Mouse (Mus musculus) heart, postnatal 10 days (tissue): ENCODE data around the gene Atp5g1. TPM values are rescaled to one million over a fixed set of nuclear protein-coding genes. Genes with fewer than 3 reads are reported as not detected.
A peak's percentile ranks its signal among the peaks of the same experiment; 100 is the strongest.
"Not testable (repeated sequence)": the region's sequence is repeated elsewhere in the genome, so short reads cannot be mapped to it uniquely, and the experiment has no call there.

Experiments used
- DNase-seq, 2 experiments: peaks; one replicate each; pipeline ENCODE4 v3.0.0; 2021
- intact Hi-C: fragments of 180-260 bp; cut with DNase I; formaldehyde crosslinking; loops from one replicate; pipeline ENCODE4 v1.15.1; 2025
- total RNA-seq, 2 experiments: library from RNA; stranded (reverse); gene quantifications; 2 replicates each; pipeline ENCODE4 v1.2.3; 2021

Atp5g1 gene
- 1,000 to 10,000 TPM; 2,962 to 2,967 TPM for total RNA-seq

DNA sequence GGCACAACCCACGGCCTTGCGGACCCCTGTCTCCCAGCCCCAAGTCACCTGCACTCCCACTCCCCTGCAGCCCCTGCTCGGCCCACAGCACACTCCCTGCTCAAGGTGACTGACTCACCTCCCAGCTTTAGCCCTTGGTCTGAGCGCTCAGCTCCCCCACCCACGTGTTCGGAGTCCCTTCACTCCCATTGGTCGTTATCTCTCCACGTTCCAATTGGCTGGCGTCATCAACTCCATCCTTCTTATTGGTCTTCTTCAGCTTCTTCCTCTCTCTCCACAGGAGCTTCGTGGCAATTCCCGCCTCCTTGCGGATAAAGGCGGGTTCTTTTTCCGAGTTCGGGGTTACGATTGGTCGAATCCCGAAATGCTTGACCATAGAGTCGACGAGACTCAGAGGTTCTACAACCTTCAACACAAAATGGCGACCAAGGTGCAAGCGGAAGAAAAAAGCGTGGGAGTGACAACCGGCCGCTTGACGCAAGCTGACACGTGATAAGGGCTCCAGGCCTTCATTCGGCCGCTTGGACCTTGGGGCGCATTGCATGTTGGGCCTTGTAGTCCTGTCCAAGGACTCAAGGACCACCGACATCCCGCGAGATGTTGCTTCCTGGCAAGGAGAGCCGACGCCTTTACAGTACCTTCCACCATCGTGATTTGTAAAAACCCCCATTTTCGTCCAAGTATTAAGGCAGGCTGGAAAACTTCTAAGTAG, at the start of gene Atp5g1:
Gene Atp5g1 (minus strand): TSS at position 162 of the 712 bp plus-strand sequence.
- intact Hi-C loops: no loop called here
- peak; percentile 99 to 100 for DNase-seq

DNA sequence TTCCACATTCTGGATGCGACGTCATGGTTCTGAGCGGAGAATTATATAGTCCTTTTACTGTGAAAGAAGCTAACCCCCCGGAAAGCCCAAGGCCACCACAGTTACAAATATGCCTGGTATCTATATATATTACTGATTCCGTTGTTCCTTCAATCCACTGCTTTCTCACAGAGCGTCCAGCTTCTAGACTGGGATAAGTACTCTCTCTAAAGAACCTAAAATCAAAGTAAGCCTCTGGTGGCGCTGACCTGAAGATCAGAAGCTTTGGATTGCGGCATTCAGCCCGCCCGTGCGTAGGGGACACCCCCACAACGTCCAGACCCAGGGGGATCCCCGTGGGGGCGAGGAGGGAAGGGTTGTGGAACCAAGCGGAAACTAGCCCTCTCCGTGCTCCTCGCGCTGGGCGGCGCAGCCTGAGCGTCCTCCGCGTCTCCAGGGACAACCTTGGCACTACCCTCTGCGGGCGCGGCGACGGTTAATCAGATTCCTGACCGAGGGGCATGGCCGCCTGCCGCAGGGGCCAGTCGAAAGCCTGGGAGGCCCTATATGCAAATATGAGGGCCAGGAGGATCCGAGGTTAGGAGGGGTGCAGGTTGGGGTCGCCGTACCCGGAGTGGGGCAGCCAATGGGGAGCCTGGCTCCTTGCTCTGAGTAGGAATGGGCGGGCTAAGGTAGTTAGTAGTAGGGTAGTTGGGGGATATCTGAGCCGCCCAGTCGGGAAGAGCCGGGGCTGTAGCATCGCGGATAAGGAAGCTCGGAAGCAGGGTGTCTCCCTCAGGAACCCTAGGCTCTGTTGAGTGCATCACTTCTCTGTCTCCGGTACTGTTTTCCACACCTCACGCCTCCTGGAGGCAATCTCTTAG, 48.8 kb upstream of the Atp5g1 start:
- intact Hi-C loops: loop anchor here (2.0 kb wide), 1 partner anchor 247 kb away; no protein-coding TSS in a partner anchor
- DNase-seq: peak; percentile 24 to 41

DNA sequence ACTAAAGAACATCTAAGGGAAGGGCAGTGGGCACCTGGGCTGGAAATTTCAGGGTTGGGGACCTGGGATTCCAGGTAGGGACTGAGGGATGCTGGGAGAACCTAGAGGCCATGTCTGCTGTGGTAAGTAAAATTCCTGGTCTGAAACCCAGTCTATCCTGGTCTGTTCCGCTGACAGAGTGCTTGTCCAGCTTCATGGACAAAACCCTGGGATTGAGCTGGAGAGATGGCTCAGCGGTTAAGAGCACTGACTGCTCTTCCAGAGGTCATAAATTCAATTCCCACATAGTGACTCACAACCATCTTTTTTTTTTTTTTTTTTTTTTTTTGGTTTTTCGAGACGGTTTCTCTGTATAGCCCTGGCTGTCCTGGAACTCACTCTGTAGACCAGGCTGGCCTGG, 47.3 kb upstream of the Atp5g1 start:
- intact Hi-C loops, DNase-seq: not testable (repeated sequence)

DNA sequence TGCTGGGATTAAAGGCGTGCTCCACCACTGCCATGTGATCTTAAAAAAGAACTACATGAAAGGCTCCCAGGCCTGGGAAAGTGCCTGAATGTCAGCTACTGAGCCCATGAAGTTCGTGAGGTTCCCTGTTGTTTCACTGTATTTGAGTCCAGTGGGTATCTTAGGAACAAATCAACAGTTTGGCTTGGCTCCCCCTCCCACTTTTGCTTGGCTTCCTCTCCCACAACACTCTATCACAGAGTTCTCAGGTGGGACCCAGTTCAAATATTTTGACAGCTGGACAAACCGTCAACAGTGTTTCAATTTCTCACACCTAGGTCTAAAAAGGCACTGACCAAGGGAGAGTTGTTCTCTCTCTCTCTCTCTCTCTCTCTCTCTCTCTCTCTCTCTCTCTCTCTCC, 43.9 kb upstream of the Atp5g1 start:
- DNase-seq: no peak
- intact Hi-C loops: no loop called here

GRCm38 (mm10) chr11:96116925-96117324, 41.5 kb upstream of the Atp5g1 start:
- DNase-seq, intact Hi-C loops: not testable (repeated sequence)

- intact Hi-C loops: no loop called here
- no peak for DNase-seq
Measured at GRCm38 (mm10) chr11:96116116-96116515, 40.6 kb upstream of the Atp5g1 start.

DNA sequence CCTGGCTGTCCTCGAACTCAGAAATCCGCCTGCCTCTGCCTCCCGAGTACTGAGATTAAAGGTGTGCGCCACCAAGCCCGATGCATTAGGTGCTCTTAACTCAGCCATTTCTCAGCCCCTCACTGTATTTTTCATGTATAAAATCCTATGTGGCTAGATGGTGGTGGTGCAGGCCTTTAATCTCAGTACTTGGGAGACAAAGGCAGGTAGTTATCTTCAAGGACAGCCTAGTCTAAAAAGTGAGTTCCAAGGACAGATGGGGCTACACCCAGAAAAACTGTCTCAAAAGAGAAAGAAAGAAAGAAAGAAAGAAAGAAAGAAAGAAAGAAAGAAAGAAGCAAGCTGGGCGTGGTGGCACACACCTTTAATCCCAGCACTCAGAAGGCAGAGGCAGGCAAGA, 39.9 kb upstream of the Atp5g1 start:
- intact Hi-C loops: no loop called here

DNA sequence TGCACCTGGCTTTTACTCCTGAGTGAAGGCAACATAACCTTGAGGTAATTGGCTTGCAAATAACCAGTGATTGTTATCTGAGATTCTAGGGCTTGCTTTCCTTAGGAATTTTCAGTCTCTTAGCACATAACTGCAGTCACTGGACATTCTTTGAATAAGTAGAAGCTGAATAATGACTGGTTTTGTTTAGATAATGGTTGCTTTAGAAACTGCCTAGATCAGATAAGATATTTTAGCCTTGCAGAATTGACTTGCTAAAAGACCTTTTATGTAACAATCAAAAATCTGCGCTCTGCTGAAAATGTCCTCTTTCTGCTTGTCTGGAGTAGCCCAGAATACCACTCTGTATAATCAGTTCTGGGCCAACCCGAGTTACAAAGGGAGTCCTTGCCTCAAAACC, 38.6 kb upstream of the Atp5g1 start:
- intact Hi-C loops: no loop called here
- no peak for DNase-seq

More for the DNA sequence above, 39.9 kb upstream of the Atp5g1 start:
- no peak for DNase-seq

DNA sequence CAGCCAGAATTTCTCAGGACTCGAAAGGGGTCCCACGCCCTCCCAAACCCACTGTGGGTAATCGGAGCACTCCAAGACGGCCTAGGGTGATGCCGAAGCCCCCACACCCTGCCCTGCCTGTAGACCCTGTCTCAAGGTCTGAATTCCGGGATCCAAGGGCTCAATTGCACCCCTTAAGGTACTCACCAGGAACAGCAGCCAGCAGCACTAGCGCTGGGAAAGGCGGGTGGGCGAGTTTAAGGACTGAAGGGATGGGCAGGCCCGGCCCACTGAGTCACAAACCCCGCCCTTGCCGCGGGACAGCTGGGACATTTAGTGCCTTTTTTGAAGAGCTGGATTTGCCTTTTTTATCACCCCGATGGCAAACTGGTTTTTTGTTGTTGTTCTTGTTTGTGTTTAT, 36.3 kb upstream of the Atp5g1 start, which contains the start of gene Calcoco2:
Gene Calcoco2 (minus strand): TSS at position 214 of the 400 bp plus-strand sequence.
- intact Hi-C loops: no loop called here
- no peak for DNase-seq

GRCm38 (mm10) chr11:96110950-96111349, 35.5 kb upstream of the Atp5g1 start:
- intact Hi-C loops, DNase-seq: not testable (repeated sequence)

DNA sequence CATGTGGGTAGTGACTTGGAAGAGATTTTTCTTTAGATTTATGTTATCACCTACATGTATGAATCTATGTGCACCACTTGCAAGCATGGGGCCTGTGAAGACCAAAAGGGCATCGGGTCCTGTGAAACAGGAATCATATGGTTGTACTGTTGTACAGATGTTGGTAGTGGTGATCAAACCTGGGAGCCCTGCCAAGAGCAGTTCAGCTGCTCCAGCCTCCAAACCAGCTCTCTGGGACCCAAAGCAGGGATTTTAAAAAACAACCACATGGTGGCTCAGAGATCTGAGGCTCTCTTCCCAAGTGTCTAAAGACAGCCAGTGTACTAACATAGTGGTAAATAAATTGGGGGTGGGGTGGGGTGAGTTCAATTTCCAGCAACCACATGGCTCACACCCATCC, 32.9 kb upstream of the Atp5g1 start:
- DNase-seq: no peak
- intact Hi-C loops: no loop called here

DNA sequence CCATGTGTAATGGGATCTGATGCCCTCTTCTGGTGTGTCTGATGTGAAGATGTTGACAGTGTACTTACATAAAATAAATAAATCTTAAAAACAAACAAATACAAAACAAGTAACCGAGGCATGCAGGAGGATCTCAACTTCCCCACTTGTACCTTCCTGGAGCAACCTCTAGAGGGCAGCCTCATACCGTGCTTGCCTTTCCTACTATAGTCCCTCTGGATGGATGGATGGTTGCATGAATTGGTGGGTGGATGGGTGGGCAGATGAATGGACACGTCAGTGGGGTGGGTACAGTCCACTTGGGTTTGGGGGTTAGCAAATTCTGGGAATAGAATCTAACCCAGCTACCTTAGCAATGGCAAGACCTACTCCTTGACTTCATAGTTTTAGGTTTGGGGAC, 17.9 kb upstream of the Atp5g1 start:
- intact Hi-C loops: loop anchor here (1.0 to 10.0 kb wide), 3 partner anchors 34 to 147 kb away; no protein-coding TSS in a partner anchor
- DNase-seq: peak; percentile 71 to 78

DNA sequence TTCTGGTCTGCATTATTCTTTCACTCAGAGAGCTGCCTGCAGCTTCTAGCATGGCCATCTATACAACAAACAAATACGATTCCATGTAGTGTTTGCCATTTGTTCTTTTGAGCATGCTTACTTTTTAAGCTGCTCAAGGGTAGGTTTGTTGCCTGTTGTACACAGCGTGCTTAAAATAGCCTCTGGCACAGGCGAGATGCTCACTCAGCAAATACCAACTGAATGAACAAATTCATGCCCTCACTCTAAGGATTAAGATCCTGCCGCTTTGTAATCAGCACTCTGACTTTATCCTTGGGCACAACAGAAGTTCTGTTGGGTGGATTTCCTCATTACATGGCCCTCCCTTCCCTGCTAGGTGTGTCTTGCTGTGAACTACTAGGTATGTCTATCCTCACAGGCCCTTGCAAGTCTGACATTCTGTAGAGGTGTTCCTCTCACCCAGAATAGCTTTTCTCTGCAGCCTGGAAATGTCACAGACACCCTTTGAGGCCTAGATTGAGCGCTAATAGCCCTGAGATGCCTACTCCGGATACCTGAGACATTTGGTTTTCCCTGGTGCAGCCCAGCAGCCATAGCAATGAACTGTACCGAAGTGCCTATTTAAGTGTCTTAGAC, 17.3 kb upstream of the Atp5g1 start:
- intact Hi-C loops: loop anchor here (1.0 to 10.0 kb wide), 3 partner anchors 35 to 148 kb away; no protein-coding TSS in a partner anchor
- peak; percentile 65 to 74 for DNase-seq

DNA sequence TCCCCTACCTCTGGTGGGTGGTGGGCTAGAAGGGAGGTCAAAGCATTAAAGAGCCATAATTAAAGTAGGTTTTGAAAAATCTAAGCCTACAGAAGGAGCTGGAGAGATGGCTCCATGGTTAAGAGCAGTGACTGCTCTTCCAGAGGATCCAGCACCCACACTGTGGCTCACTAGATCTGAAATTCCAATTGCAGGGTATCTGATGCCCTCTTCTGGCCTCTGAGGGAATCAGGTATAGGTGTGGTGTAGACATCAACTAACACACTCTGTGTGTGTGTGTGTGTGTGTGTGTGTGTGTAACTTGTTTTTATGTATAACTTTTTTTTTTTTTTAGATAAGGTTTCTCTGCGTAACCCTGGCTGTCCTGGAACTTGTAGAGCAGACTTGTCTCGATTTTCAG, 15.6 kb upstream of the Atp5g1 start:
- intact Hi-C loops: loop anchor here (2.0 to 10.0 kb wide), 2 partner anchors 116 to 214 kb away; no protein-coding TSS in a partner anchor

DNA sequence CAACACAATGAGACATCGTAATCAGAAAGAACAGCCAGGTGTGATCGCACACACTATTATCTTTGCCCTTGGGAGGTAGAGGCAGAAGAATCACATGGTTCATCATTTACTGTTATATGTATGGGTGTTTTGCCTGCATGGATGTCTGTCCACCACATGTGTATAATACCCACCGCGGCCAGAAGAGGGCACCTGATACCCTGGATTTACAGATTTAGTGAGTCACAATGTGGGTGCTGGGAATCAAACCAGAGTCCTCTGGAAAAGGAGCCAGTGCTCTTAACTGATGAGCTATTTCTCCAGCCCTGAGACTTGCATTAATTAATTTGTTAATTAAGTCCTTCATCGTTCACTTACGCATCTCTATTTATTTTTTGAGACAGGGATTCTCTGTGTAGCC, 12.5 kb upstream of the Atp5g1 start:
- intact Hi-C loops: no loop called here
- DNase-seq: no peak

More for the DNA sequence above, 15.6 kb upstream of the Atp5g1 start:
- DNase-seq: peak in 1 of 2 experiments; percentile 40

GRCm38 (mm10) chr11:96082682-96083081, 7.2 kb upstream of the Atp5g1 start:
- peak; percentile 33 to 38 for DNase-seq
- intact Hi-C loops: no loop called here

- intact Hi-C loops: no loop called here
- peak; percentile 55 to 67 for DNase-seq
Measured at GRCm38 (mm10) chr11:96080736-96081135, 5.3 kb upstream of the Atp5g1 start.

- no peak for DNase-seq
- intact Hi-C loops: no loop called here
Measured at GRCm38 (mm10) chr11:96076221-96077105, 993 bp upstream of the Atp5g1 start.

DNA sequence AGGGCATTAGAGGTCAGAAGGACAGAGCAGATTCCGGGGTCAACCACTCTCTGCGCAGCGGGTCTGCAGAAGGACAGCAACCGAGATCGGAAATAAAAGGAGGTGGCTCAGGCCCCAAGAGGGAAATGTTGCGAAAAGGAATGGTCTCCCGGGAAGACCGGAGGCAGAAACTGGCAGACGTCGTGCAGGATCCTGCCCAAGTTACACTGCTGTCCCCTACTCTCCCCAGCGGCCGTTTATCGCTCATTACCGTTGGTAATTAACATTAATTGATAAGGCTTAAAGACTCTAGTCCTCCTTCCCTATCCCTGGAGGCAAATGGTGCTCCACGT, 327 bp downstream of the Atp5g1 start:
- intact Hi-C loops: no loop called here

More for the DNA sequence above, 327 bp downstream of the Atp5g1 start:
- no peak for DNase-seq
